Mouse (Mus musculus) C2C12 (cell line): ENCODE results near the gene Camk2b.

Source experiments
- CTCF ChIP-seq: IDR thresholded peaks from one replicate; pipeline ENCODE4 v1.5.1; 2011; ENCODE audit not compliant: control insufficient read depth, insufficient read depth, insufficient read length
- MAX ChIP-seq: IDR thresholded peaks from one replicate; pipeline ENCODE4 v1.6.1; 2011; ENCODE audit warnings: mild to moderate bottlenecking, control low read depth

DNA sequence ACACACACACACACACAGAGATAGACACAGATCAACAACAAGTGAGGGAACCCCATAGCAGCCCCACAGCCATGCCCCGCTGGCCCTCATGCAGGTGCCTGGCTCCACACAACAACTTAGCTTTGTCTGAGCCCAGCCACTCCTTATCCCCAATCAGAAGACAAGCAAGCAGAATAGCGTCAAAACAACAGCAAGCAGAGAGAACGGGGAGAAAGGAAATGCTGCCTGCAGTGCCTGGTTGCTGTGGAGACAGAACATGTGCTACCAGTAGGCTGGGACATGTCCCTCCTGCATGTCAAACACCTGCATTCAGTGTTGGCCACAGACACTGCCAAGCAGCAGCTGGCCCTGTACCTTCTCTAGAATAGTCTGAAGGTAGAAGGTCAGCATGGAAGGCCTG, 41.6 kb upstream of the Camk2b start:
- TF ChIP-seq MAX, result no peak
- TF ChIP-seq CTCF, result no peak
